Mouse (Mus musculus) olfactory bulb, adult 2 months (tissue): ENCODE results near the gene Disc1. TPM values are rescaled to one million over a fixed set of nuclear protein-coding genes. Genes with fewer than 3 reads are reported as not detected.
A peak's percentile ranks its signal among the peaks of the same experiment; 100 is the strongest.

Source experiments
- H3K27ac ChIP-seq: fragments of 200-500 bp; 2 replicates; pipeline ENCODE4 v1.5.1; 2012; ENCODE audit warnings: low read depth, low read length; ENCODE audit not compliant: insufficient read depth
- H3K4me1 ChIP-seq: fragments of 200-500 bp; 2 replicates; pipeline ENCODE4 v1.6.1; 2012; ENCODE audit warnings: low read length; ENCODE audit not compliant: control insufficient read depth, insufficient read depth
- H3K4me3 ChIP-seq: fragments of 200-500 bp; 2 replicates; pipeline ENCODE4 v1.5.1; 2012; ENCODE audit warnings: mild to moderate bottlenecking, low read depth, low read length, moderate library complexity; ENCODE audit not compliant: insufficient read depth
- CTCF ChIP-seq: fragments of 200-500 bp; IDR thresholded peaks from 2 replicates; pipeline ENCODE4 v1.5.1; 2012; ENCODE audit warnings: low read depth, mild to moderate bottlenecking, low read length, moderate library complexity; ENCODE audit not compliant: insufficient read depth
- POLR2A ChIP-seq: fragments of 200-500 bp; IDR thresholded peaks from 2 replicates; pipeline ENCODE4 v1.6.1; 2012; ENCODE audit warnings: mild to moderate bottlenecking, low read depth, low read length, moderate library complexity; ENCODE audit not compliant: insufficient read depth
- WGBS: fragments of 180-500 bp; shearing (Covaris S2); methylation state at CpG from one replicate; pipeline ENCODE4 v1.1.7; 2018; 5-methylcytosine and 5-hydroxymethylcytosine counted together
- polyA plus RNA-seq: library from polyadenylated mRNA; stranded (reverse); fragments of >200 nt; gene quantifications from 2 replicates; pipeline ENCODE4 v1.2.4, GENCODE M21; 2012; ENCODE audit warnings: low replicate concordance; ENCODE audit not compliant: missing spikeins, insufficient read depth, insufficient read length

Gene Disc1
- polyA plus RNA-seq, 1 experiment = not detected

DNA sequence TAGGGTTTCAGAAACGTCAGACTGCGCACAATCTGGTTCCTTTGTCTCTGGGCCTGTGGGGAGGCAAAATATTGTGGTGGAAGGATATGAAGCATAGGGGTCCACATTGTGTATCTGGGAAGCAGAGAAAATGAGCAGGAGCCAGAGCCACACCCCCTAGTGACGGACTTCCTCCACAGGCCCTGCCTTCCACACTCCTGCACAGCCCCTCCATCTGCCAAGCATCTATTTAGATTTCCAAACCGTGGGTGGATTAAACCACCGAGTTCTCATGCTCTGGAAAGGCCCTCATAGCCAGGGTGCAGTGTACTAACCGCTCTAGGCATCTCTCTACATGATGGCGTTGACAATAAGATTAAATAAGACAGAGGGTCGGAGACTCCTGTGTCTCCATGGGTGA lies 124.0 kb downstream of the Disc1 start:
- no peak overlapping the region for H3K27ac ChIP-seq
- WGBS = 74% methylated on average over 8 of the region's 8 CpGs
- no peak for TF ChIP-seq CTCF
- TF ChIP-seq POLR2A = no peak
- H3K4me1 ChIP-seq = no peaks in the 10 kb centered on the region; the same call in 1 of the 2 replicates
- no peak overlapping the region for H3K4me3 ChIP-seq

DNA sequence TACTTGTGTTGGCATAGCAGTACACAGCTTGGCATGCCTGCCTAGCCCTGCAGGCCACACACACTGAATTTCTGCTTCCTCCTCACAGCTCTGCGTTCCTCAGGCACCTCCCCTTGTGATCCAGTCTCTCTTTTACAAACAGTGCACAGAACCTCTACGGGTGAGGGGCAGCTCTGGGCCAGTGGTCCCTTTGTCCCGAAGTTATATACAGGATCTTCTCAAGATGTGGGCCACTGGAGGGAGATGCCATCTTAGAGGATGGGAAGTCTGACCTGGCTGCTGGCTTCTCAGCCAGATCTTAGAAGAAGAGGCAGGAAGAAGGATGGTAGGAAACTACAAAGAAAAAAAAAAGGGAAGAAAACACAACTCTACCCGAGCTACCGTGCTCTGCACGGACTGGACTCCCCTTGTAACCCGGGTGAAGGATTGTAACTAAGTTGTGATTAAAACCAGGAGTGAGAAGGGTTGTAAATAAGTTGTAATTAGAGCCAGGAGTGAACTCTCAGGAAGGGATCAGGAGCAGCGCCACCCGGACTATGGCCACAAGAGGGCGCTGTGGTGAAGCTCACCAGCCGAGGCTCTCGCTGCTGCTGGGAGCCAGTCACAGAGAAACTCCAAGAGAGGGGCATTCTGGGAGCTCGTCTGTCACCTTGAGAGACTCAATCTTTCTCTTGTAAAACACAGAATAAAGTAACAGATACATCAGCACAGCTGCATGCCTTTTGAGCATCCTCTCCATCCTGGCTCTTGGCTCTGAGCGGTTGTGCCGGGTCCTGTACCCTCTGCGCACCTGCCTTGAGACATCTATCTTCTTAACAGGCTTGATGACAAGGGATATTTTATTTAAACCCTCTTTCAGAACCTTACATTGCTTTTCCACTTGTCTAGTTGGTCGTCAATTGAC lies 129.8 kb downstream of the Disc1 start:
- peak; percentile 88 for TF ChIP-seq CTCF
- TF ChIP-seq POLR2A = no peak
- Histone ChIP-seq H3K4me1 (no peaks in the 10 kb centered on the region; the same call in 1 of the 2 replicates), H3K4me3 (no peak overlapping the region), H3K27ac (no peak overlapping the region)
- 19% methylated on average over 17 of the region's 17 CpGs for WGBS

DNA sequence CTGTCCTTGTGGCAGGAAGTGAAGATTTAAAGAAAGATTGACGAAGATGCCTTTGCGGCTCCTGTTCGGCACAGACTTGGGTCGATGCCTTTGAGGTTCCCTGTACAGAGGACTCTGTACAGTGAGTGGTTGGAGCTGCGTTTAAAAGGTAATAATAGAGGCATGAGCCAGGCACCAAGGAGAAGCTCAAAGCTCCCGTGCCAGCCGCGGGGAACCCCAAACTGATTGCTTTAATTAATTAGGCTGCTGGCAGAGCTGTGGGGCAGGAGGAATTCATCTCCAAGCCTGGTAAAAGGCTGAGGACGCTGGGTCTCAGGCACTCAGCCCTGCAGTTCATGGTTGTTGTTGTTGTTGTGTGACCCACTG lies 130.4 kb downstream of the Disc1 start:
- TF ChIP-seq POLR2A (no peak), CTCF (no peak)
- H3K4me1 ChIP-seq = no peaks in the 10 kb centered on the region; the same call in 1 of the 2 replicates
- no peak overlapping the region for H3K27ac ChIP-seq
- WGBS = 24% methylated on average over 9 of the region's 9 CpGs
- no peak overlapping the region for H3K4me3 ChIP-seq

DNA sequence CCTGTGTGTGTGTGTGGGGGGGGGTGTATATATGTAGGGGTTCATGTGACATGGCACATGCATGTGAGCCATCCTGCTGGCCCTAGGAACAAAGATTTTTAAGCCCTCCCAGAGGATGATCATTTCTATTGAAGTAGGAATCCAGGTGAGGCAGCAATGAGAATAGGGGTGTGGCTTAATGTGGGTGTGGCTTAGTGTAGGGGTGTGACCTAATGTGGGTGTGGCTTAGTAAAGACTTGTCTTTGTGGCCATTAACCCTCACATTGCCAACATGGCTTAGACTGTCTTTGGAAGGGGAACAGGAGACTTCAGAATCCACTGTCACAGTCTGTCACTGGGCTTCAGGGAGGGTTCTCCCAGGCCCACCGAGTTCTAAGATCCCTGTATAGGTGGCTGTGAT lies 130.9 kb downstream of the Disc1 start:
- Histone ChIP-seq H3K27ac (no peak overlapping the region), H3K4me1 (no peaks in the 10 kb centered on the region; the same call in 1 of the 2 replicates), H3K4me3 (no peak overlapping the region)
- no peak for TF ChIP-seq CTCF
- TF ChIP-seq POLR2A = no peak
- 63% methylated on average over 1 of the region's 1 CpGs for WGBS

DNA sequence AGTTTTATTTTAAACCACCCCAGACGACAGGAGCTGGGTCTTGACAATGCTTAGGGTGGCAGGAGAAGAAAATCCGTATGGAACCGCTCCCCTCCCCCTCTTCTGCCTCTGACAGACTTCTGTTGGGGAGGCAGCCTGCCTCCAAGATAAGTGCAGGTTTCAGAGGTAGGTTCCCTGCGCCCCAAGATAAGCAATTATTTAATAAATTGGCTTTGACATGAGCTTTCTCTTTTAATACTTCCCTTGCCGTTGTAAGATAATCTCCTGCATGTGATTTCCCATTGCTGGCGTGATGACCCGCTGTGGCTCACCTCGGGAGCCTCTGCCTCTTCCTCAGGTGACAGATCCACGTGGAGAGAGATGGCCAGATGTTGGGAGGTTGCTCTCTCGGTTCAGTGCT lies 133.0 kb downstream of the Disc1 start:
- Histone ChIP-seq H3K4me1 (no peaks in the 10 kb centered on the region; the same call in 1 of the 2 replicates), H3K27ac (no peak overlapping the region), H3K4me3 (peak overlapping the region; percentile 5; the same call in 1 of the 2 replicates)
- 44% methylated on average over 10 of the region's 10 CpGs for WGBS
- TF ChIP-seq CTCF (no peak), POLR2A (no peak)

DNA sequence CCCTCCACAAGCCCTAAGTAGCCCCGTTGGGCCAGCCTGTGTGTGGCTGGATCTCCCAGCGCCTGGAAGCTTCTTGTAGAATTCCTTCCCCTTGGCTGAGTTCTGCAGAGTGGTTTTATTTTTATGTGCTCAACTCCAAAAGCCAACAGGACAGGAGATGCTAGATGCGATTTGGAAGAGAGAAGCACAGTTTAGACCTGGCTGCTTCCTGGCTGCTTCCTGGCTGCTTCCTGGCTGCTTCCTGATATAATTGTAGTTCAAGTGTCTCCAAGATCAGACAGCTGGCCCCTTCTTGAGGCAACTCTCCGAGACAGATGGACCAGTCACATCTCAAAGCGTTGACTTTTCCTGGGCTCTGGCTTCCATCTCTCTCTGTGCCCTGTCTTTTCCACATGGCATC lies 139.7 kb downstream of the Disc1 start:
- H3K27ac ChIP-seq = no peak overlapping the region
- no peak overlapping the region for H3K4me3 ChIP-seq
- TF ChIP-seq CTCF = no peak
- TF ChIP-seq POLR2A = no peak
- 90% methylated on average over 5 of the region's 5 CpGs for WGBS
- peaks cover 9% of the 10 kb centered on the region; the same call in 1 of the 2 replicates for H3K4me1 ChIP-seq

DNA sequence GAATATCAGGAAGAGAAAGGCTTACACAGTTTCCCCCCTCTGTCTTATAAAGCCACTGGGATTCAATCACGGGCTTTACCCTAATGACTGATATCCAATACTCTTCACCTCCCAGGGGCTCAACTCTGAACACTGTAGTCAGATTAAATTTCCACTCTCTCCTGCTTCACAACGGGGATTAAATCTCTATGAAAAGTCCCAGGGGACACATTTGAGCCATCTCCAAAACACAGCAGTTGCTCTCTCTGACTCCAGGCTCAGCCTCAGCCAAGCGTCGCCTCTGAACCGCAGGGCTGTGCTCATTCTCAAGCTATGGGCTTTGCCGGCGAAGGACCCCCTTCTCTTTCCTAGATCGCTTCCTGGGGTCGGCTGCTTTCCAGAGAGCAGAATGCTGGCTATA lies 141.1 kb downstream of the Disc1 start:
- no peak overlapping the region for H3K4me3 ChIP-seq
- WGBS = 64% methylated on average over 9 of the region's 9 CpGs
- peaks cover 9% of the 10 kb centered on the region; the same call in 1 of the 2 replicates for H3K4me1 ChIP-seq
- TF ChIP-seq CTCF (no peak), POLR2A (no peak)
- H3K27ac ChIP-seq = no peak overlapping the region

DNA sequence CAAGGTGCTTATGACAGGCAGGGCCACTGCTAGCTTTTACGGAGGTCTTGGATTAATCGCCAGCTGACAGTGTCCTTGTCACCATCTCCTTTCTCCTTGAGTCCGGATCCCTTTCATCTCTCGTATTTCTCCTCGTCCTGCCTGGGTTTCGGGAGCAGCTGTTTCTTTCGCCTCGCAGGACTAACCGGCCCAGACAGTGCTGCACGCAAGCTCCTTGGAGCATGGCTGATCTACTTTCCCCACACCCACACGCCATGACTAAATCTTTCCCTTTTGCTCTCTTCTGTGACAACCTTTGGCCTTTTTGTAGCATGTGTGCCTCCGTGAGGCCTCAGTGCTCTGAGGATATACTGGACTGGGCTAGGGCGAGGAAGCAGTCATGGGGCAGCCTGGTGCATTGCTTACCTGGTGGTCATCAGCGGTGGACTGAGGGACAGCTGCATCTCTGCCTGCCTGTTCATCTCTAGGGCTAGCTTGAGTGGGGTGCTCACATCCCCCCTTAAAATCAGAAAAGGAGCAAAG lies 142.6 kb downstream of the Disc1 start:
- Histone ChIP-seq H3K4me3 (no peak overlapping the region), H3K27ac (no peak overlapping the region), H3K4me1 (peaks cover 9% of the 10 kb centered on the region; the same call in 1 of the 2 replicates)
- no peak for TF ChIP-seq POLR2A
- no peak for TF ChIP-seq CTCF
- WGBS = 86% methylated on average over 14 of the region's 14 CpGs

DNA sequence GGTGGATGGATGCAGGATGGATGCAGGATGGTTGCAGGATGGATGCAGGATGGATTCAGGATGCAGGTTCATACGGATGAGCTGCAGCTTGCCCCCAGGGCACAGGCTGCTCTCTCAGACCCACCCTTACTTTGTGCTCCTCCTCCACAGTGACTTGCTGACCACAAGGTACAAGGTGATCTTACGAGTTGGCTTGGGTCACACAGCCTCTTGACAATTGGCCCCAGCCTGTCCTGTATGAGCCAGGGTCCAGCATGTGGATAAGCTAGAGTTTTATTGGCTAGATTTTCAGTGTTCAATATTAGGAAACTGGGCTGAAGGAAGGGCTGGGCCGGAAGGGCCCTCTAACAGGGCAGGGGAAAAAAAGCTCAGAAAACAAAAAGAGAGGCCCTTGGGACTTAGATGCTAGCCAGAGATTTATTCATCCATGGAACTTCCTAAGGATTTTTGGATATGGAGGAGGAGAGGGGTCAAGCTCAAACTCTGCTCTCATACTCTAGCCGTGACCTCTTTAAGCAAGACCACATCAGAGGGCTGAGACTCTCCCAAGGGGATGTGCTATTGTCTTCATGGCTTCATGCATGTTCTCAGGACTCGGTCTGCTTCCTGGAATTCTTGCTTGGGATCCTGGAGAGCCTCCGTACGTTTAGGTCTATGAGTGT lies 143.5 kb downstream of the Disc1 start:
- TF ChIP-seq POLR2A (no peak), CTCF (no peak)
- H3K4me3 ChIP-seq = no peak overlapping the region
- H3K27ac ChIP-seq = no peak overlapping the region
- H3K4me1 ChIP-seq = peaks cover 9% of the 10 kb centered on the region; the same call in 1 of the 2 replicates
- 93% methylated on average over 7 of the region's 7 CpGs for WGBS
